Mouse (Mus musculus) ES-E14 (cell line): ENCODE results near the gene Ehd2. TPM values are rescaled to one million over a fixed set of nuclear protein-coding genes. Genes with fewer than 3 reads are reported as not detected.

Source experiments
- DNase-seq: peaks from one replicate; pipeline ENCODE4 v3.0.0-alpha.2; 2013; ENCODE audit warnings: low read depth, low spot score
- H3K27ac ChIP-seq: 2 replicates; pipeline ENCODE4 v1.5.1; 2012; ENCODE audit warnings: low read depth, mild to moderate bottlenecking, low read length, moderate library complexity, mixed read lengths; ENCODE audit not compliant: poor library complexity, insufficient read depth, severe bottlenecking
- H3K36me3 ChIP-seq: 2 replicates; pipeline ENCODE4 v1.6.1; 2012; ENCODE audit warnings: mild to moderate bottlenecking, low read length, moderate library complexity, mixed read lengths; ENCODE audit not compliant: control insufficient read depth, poor library complexity, insufficient read depth, severe bottlenecking
- H3K4me1 ChIP-seq, 2 experiments: fragments of 150-350 bp in 1 of 2; sonication (generic) in 1 of 2; 2 replicates each; pipeline ENCODE4 v1.6.1; 2012; ENCODE audit warnings: low read length in 2 of 2, mild to moderate bottlenecking in 1 of 2, mixed read lengths in 1 of 2; ENCODE audit not compliant: control insufficient read depth in 2 of 2, insufficient read depth in 2 of 2, poor library complexity in 1 of 2
- H3K4me3 ChIP-seq, 2 experiments: fragments of 150-350 bp in 1 of 2; sonication (generic) in 1 of 2; 2 replicates each; pipeline ENCODE4 v1.5.1; 2012; ENCODE audit warnings: low read length in 2 of 2, low read depth in 1 of 2, mild to moderate bottlenecking in 1 of 2, mixed read lengths in 1 of 2; ENCODE audit not compliant: insufficient read depth in 1 of 2, poor library complexity in 1 of 2, severe bottlenecking in 1 of 2
- H3K9ac ChIP-seq: 2 replicates; pipeline ENCODE4 v1.6.1; 2012; ENCODE audit warnings: low read depth, mild to moderate bottlenecking, low read length, mixed read lengths; ENCODE audit not compliant: poor library complexity, insufficient read depth, severe bottlenecking
- H3K9me3 ChIP-seq: fragments of 150-350 bp; sonication (generic); 2 replicates; pipeline ENCODE4 v1.6.1; 2012; ENCODE audit warnings: low read depth, mild to moderate bottlenecking, low read length; ENCODE audit not compliant: control insufficient read depth, insufficient read depth
- CHD2 ChIP-seq: IDR thresholded peaks from 2 replicates; pipeline ENCODE4 v1.6.1; 2014; ENCODE audit warnings: mild to moderate bottlenecking, low read depth, low read length, inconsistent platforms
- HCFC1 ChIP-seq: IDR thresholded peaks from 2 replicates; pipeline ENCODE4 v1.6.1; 2012; ENCODE audit warnings: low read length, inconsistent platforms, borderline replicate concordance; ENCODE audit not compliant: insufficient read depth
- MAFK ChIP-seq: IDR thresholded peaks from 2 replicates; pipeline ENCODE4 v1.6.1; 2014; ENCODE audit warnings: mild to moderate bottlenecking, low read depth, low read length, inconsistent platforms; ENCODE audit not compliant: insufficient read depth
- ZC3H11A ChIP-seq: IDR thresholded peaks from 2 replicates; pipeline ENCODE4 v1.6.1; 2012; ENCODE audit warnings: low read depth, mild to moderate bottlenecking, inconsistent platforms, low read length, borderline replicate concordance
- ZNF384 ChIP-seq: IDR thresholded peaks from 2 replicates; pipeline ENCODE4 v1.6.1; 2012; ENCODE audit warnings: low read depth, low read length, inconsistent platforms
- in situ Hi-C, 2 experiments: fragments of 600-800 bp; cut with MboI; formaldehyde crosslinking; loops; one replicate each; pipeline ENCODE4 v1.15.1; 2025; ENCODE audit warnings: low sequenced_read_pairs in 2 of 2, inconsistent platforms in 1 of 2; ENCODE audit not compliant: unreplicated experiment in 2 of 2
- total RNA-seq: library from RNA; depleted of rRNA; stranded (reverse); fragments of 300-350 nt; gene quantifications from 2 replicates; pipeline ENCODE4 v1.2.3, GENCODE M21; 2012

The Ehd2 gene
- total RNA-seq, 1 experiment = 6.8 TPM

DNA sequence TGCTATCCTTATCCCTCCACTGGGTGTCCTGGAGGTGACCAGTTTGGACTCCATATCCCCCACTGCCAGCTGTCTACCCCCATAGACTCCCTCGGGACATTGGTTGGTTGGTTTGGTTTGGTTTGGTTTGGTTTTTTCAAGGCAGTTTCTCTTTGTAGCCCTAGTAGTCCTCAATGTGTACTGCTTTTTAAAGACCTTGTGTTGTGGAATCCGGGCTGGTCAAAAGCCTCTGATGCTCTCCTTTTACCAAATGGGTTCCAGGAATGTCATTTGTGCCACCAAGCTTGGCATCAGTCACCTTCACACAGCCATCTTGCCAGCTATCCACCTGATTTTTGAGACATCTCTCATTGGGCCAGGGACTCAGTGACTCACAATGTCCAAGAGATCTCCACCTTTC, 52.6 kb downstream of the Ehd2 start:
- Histone ChIP-seq H3K9ac (no peak overlapping the region), H3K36me3 (peaks cover 21% of the 10 kb centered on the region), H3K4me1 (peaks cover 0 to 9% of the 10 kb centered on the region in 2 experiments; a peak in 1 of 4 replicates), H3K4me3 (no peak overlapping the region), H3K27ac (no peak overlapping the region), H3K9me3 (no peaks in the 10 kb centered on the region)
- DNase-seq = no peak
- in situ Hi-C loops = no loop called here
- TF ChIP-seq HCFC1 = no peak
- TF ChIP-seq MAFK = no peak
- no peak for TF ChIP-seq ZNF384
- no peak for TF ChIP-seq ZC3H11A
- no peak for TF ChIP-seq CHD2

DNA sequence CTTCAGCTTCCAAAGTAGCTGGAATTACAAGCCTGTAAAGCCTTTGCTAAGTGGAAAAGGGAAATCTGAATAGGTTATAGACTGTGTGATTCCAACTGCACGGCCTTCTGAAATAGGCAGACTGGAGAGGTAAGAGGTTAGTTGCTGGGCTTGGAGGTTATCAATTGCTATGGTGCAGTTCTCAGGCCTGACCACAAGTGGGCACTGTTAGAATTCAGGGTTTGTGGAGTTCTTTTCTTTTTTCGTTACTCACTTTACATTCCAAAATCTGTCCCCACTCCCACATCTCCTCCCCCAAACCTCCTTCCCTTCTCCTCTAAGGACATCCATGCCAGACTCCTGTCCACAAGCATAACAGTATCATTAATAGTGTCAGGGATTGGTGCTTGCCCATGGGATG, 53.1 kb downstream of the Ehd2 start:
- in situ Hi-C loops = no loop called here
- peaks cover 0 to 6% of the 10 kb centered on the region in 2 experiments; a peak in 1 of 4 replicates for H3K4me1 ChIP-seq
- no peak overlapping the region for H3K9ac ChIP-seq
- no peak overlapping the region for H3K27ac ChIP-seq
- TF ChIP-seq HCFC1 (no peak), CHD2 (no peak), MAFK (no peak), ZC3H11A (no peak), ZNF384 (no peak)
- no peak overlapping the region for H3K4me3 ChIP-seq
- H3K36me3 ChIP-seq = peaks cover 17% of the 10 kb centered on the region
- DNase-seq = peak; percentile 74
- H3K9me3 ChIP-seq = no peaks in the 10 kb centered on the region

DNA sequence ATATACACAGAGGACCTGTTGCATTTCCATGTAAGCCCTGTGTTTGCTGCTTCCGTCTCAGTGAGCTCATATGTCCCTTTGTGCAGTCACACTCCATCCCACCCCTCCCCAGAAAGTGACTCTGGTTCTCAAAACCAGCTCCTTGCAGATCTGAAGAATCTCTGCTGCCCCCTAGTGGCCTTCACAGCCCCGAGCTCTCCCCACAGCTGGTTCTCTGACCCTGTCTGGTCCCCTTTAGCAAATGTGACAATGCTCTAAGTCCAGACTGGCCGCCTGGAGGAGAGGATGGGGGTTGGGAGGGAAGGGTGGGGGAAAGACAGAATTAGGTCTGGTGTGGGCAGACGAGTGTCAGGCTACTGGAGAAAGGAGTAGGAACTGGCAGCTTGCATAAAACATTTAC, 55.2 kb downstream of the Ehd2 start:
- DNase-seq = peak; percentile 94
- Histone ChIP-seq H3K4me3 (no peak overlapping the region), H3K9ac (no peak overlapping the region), H3K9me3 (no peaks in the 10 kb centered on the region), H3K36me3 (peaks cover 6% of the 10 kb centered on the region), H3K4me1 (peaks cover 0 to 2% of the 10 kb centered on the region in 2 experiments; a peak in 1 of 4 replicates), H3K27ac (no peak overlapping the region)
- in situ Hi-C loops = no loop called here
- TF ChIP-seq CHD2 = no peak
- TF ChIP-seq ZC3H11A = peak; percentile 51; the same call in 1 of the 2 replicates

DNA sequence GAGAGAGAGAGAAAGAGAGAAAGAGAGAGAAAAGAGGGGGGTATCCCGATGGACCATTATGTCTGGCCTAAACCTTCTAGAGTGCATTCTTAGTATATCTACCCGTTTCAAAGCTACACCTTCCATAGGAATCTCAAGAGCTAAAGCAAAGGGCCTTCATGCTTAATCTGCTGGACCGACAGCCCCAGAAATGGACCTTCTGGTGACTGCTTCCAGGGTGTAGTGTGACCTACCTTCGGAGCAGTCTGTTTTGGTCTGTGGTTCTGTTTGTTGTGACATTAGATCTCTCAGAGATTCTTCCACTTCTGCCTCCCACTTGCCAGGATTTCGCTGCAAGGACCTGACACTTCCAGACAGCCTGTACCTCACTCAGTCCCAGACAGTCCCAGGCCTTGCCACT, 56.8 kb downstream of the Ehd2 start:
- no peak for DNase-seq
- no peak for TF ChIP-seq MAFK
- TF ChIP-seq CHD2 = no peak
- no peak for TF ChIP-seq ZC3H11A
- Histone ChIP-seq H3K9ac (no peak overlapping the region), H3K9me3 (no peaks in the 10 kb centered on the region), H3K36me3 (no peaks in the 10 kb centered on the region), H3K4me3 (no peak overlapping the region), H3K4me1 (no peaks in the 10 kb centered on the region), H3K27ac (no peak overlapping the region)
- in situ Hi-C loops = no loop called here

DNA sequence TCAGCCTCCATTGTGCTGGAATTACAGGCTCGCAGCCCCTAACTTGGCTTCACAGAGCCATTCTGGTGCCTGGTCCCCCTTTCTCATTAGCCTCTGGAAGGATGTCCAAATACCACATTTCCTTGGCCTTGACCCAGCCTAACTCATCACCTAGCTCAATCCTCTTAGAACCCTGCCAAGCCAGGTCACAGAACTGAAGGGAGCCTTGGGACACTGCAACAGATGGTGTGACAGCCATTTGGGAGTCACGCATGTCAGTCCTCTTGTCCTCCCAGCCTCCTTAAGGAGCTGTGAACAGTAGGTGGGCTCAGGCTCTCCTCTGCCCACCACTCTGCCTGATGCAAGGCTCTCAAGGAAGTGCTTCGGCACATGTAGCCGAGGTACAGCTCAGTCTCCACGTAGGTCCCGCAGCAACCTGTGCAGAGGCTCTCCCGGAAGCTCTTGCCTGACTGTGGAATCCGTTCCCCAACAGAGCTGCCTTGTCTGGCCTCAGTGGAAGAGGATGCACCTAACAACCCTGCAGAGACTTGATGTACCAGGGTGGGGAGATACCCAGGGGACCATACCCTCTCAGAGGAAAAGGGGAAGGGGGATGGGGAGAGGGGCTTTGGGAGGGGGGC, 59.3 kb downstream of the Ehd2 start:
- Histone ChIP-seq H3K9me3 (no peaks in the 10 kb centered on the region), H3K36me3 (no peaks in the 10 kb centered on the region), H3K9ac (no peak overlapping the region), H3K4me1 (no peaks in the 10 kb centered on the region), H3K4me3 (no peak overlapping the region), H3K27ac (no peak overlapping the region)
- TF ChIP-seq CHD2 = no peak
- no peak for TF ChIP-seq ZC3H11A
- TF ChIP-seq ZNF384 = no peak
- no peak for TF ChIP-seq HCFC1
- no peak for TF ChIP-seq MAFK
- in situ Hi-C loops = no loop called here
- no peak for DNase-seq
